Mouse (Mus musculus): ENCODE results near the gene Spa17.

DNA sequence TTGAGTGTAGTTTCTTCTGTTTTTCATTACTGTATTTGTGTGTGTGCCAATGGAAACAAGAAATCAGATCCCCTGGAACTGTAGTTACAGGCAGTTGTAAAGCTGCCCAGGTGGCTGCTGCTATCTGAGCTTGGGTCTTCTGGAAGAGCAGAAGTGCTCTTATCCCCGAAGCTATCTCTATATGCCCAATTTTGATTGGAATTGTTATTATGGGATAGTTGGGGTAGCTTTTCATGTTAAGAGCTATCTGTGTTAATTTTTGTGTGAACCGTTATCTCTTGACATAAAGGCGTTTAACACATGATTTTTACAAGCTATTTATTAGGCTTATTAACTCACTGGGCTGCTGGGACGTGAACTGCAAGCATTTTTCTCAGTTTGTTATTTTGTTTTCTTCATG lies 4.0 kb downstream of the Spa17 start:
- TF ChIP-seq POLR2A (IDR thresholded peaks at IDR 0.05; ENCODE audit: extremely low read depth, insufficient read depth, low read length) = no peak
- no peak for TF ChIP-seq CTCF (IDR thresholded peaks at IDR 0.05; ENCODE audit: low read depth, low read length)

Data from liver, adult 2 months (tissue).